Mouse (Mus musculus): ENCODE results near the gene Gm19668.
"Not testable (repeated sequence)": the region's sequence is repeated elsewhere in the genome, so short reads cannot be mapped to it uniquely, and the experiment has no call there.

Gene Gm19668

DNA sequence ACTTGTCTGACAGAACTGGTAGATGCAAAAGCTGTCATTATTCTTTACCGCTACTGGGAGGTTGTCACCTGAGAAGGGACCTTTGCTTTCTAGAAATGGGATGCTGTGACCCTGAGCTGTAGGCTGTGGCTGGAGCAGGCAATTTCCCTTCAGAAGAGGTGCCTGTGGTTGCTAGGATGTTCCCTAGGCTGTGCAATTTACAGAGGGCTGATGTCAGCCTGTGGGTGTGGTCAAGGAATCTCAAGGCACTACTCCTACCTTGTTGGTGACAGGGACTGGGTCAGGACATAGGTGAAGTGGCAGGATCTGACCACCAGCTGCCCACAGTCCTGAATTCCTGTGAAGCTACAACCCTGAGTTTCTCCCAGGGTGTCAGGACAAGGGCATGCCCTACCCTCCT is 29.2 kb downstream of the Gm19668 start:
- no peak for DNase-seq (ENCODE audit: low spot score)

DNA sequence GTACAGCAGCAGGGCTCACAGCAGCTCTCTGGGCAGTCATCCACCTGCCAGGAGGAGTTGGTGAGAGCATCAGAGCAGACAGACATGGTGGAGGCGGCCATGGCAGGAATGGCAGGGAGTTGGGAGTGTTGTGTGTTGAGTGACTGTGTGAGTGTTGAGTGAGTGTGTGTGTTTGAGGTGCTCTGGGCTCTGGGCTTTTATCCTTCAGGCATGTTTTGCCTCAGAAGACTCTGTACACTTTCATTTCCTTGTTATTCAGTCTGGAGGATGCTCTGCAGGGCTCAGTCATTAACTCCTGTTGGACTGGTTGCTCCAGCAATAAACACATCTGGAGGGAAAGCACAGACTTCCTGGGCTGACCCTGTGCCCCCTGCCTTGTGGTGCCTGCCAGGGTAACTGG is 39.4 kb downstream of the Gm19668 start, which contains the start of gene Gm3233:
Gene Gm3233 (minus strand): TSS at position 101 of the 400 bp plus-strand sequence.
- DNase-seq (ENCODE audit: low spot score) = not testable (repeated sequence)

DNA sequence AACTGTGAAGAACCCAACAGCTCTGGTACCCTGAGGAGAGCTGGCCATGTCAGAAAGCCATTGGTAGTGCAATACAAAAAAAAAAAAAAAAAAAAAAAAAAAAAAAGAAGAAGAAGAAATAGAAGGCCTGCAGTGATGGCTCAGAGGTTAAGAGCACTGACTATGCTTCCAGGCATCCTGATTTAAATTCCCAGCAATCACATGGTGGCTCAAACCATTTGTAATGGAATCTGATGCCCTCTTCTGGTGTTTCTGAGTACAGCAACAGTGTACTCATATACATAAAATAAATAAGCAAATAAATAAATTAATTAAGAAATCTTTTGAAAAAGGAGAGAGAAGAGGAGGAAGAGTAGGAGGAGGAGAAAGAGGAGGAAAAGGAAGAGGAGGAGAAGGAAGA is 45.5 kb downstream of the Gm19668 start:
- DNase-seq (ENCODE audit: low spot score) = no peak

DNA sequence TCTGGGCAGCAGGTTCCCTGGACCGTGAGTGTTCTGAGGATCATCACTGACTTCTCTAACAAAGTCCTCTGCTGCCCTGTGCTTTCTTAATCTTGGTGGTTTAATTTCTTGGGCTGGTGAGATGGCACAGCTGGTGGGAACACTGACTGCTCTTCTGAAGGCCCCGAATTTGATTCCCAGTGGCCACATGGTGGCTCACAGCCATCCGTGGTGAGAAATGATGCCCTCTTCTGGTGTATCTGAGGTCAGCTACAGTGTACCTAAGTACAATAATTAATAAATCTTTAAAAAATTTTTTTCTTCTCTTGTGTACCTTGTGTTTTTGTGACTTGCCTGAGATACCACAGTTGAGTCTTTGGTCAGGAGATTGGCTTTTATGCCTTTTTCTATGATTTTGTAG is 46.6 kb downstream of the Gm19668 start:
- not testable (repeated sequence) for DNase-seq (ENCODE audit: low spot score)

DNA sequence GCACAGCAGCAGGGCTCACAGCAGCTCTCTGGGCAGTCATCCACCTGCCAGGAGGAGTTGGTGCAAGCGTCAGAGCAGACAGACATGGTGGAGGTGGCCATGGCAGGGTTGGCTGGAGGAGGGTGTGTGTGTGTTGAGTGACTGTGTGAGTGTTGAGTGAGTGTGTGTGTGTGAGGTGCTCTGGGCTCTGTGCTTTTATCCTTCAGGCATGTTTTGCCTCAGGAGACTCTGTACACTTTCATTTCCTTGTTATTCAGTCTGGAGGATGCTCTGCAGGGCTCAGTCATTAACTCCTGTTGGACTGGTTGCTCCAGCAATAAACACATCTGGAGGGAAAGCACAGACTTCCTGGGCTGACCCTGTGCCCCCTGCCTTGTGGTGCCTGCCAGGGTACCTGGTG is 47.7 kb downstream of the Gm19668 start, which contains the start of gene Gm9736:
Gene Gm9736 (minus strand): TSS at position 101 of the 400 bp plus-strand sequence.
- not testable (repeated sequence) for DNase-seq (ENCODE audit: low spot score)

DNA sequence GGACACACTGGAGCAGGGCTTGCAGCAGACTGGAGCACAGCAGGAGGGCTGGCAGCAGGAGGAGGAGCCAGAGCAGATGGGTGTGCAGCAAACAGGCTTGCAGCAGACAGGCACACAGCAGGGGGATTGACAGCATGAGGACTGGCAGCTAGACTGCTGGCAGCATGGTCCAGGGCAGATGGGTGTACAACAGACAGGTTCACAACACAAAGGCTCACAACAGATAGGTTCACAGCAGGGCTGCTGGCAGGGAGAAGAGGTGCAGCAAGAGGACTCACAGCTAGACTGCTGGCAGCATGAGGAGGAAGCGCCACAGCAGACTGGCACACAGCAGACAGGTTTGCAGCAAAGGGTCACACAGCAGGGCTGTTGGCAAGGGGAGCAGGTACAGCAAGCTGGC is 48.2 kb downstream of the Gm19668 start:
- not testable (repeated sequence) for DNase-seq (ENCODE audit: low spot score)
